Mouse (Mus musculus): ENCODE data around the gene Kcnd3. TPM values are rescaled to one million over a fixed set of nuclear protein-coding genes. Genes with fewer than 3 reads are reported as not detected.

Gene Kcnd3
- total RNA-seq, 2 experiments from 2014 or later: 0.20 TPM; not detected in 1

DNA sequence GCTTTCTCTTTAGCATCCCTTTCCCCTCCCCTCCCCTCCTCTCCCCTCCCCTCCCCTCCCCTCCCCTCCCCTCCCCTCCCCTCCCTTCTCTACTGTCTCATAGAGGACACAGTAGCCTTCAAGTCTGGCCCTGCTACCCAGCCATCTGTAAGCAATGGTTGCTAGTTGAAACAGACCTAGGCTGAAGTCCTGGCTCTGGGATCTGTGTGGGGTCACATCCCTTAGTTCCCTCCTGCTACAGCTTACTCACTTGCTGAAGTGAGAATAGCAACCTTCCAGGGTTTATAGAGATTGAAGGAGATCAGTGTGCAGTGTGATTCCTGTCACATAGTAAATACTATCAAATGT, 262.7 kb downstream of the Kcnd3 start:
- intact Hi-C loops (cut with DNase I): no loop called here
- DNase-seq: no peak

DNA sequence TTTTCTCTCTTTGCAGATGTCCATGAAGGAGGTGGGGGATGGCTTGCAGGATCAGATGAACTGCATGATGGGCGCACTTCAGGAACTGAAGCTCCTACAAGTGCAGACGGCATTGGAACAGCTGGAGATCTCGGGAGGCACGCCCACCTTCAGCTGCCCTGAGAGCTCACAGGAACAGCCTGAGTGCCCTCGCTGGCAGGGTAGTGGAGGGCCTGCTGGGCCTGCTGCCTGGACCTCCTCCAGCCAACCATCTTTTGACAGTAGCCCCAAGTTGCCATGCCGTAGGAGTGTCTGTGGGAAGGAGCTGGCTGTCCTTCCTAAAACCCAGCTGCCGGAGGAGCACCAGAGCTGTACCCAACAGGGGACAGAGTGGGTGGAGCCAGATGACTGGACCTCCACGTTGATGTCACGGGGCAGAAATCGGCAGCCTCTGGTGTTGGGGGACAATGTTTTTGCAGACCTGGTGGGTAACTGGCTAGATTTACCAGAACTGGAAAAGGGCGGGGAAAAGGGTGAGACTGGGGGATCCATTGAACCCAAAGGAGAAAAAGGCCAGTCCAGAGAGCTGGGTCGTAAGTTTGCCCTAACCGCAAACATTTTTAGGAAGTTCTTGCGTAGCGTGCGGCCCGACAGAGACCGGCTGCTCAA, 264.3 kb downstream of the Kcnd3 start:
- intact Hi-C loops (cut with DNase I): no loop called here
- DNase-seq: peak; percentile 24 to 27

DNA sequence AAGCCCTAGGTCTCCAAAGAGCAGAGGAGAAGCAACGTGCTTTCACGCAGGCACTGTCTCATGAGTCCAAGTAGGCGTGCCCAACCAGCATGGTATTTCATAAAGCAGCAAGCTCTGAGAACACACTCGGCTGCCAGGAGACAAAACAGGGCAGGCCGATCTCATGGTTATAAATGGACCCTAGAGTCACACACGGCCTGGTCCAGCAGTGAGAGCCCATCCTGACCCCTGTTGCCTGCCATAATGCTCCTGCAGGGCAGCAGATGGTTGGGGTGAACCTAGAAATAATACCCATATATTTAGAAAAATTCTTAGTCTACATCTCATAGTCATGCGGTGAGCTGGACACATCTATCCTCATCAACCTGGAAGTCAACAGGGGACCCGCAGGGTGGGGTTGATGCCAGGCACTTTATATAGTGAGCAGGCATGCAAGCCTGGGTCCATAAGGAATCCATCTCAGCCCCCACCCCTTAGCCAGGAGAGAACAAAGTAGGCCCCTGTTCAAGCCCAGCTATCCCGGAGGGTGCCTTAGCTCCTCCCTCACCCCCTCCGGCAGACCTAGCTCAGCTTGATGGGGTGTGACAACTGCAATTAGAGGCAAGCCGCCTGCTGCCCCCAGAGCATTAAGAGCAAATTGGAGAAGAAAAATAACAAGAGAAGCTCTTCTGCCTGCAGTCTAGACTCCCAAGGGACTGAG, 265.9 kb downstream of the Kcnd3 start:
- peak; percentile 21 to 32 for DNase-seq
- intact Hi-C loops (cut with DNase I): no loop called here

DNA sequence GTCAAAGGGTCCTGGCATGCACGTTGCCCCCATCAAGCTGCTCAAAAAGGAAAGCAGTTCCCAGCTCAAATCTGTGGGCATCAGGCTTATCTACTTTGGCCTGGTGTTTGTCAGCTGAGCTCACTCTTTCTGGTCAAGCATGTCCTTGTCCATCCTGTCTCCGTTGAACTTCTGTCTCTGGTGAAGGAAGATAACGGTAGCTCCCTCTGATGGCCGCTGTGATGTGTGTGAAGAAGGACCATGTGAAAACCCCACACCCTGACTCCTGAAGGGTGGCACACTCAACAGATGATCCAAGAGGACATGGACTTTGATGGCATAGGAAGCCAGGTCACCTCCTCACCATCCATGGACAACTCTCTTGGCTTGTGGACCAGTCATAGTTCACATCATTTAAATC, 266.6 kb downstream of the Kcnd3 start:
- intact Hi-C loops (cut with DNase I): no loop called here
- no peak for DNase-seq

DNA sequence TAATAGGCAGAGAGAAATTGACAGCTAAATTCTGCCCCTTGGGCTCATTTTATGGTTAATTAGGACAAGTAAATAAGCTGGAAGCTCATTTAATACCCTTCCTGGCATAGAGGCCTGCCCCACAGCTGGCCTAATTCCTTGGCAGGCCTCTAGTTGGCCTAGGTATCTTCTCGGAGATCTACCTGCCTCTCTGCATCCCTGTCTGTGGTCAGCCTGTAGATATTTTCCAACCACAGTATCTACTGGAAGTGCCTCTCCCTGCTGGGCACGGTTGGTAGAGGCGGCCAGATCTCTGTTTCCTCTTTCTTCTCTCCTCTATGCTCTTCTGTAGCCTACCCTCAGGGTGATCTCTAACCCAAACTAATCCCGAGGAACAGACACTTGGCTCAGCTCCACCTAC, 267.8 kb downstream of the Kcnd3 start:
- intact Hi-C loops (cut with DNase I): no loop called here
- DNase-seq: no peak

DNA sequence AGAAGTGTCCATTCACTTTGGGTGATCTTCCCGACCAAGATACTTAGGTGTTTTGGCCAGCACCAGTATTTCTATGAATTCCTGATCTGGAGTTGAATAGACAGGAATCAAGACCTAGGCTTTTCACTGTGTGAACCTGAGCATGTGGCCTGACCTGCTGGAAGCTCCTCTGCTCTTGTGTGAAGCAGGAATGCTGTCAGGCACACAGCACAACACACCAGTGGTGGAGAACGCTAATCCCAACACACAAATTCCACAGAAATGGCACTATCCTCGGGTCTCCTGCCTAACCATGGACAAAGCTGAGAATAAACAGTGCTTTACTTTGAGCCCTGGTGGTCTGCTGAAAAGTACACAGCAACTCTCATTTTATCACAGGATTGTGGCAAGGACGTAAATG, 268.4 kb downstream of the Kcnd3 start:
- intact Hi-C loops (cut with DNase I): no loop called here
- DNase-seq: no peak

DNA sequence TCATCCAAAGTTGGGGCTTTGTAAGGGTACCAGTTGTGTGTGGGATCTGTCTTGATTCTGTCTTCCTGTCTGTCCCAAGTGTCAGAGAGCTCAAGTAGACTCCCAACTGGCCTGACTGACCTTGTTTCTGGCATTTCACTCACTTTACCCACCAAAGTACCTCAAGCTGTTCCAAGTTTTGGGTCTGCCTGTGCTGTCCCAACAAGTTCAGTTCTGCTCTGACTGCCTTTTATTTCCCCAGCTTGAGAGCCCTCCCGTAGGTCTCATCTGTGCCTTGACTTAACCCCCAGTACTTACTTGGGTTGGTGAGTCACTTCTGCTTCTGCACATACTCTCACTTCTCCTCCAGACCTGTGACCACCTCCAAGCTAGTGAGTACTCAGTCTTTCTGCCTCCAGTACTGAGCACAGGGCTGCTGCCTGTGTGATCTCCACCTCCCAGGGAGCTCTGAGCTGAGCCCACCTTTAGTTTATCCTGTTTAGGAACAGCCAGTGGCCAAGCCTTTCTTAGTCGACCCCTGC, 269.6 kb downstream of the Kcnd3 start:
- intact Hi-C loops (cut with DNase I): no loop called here

DNA sequence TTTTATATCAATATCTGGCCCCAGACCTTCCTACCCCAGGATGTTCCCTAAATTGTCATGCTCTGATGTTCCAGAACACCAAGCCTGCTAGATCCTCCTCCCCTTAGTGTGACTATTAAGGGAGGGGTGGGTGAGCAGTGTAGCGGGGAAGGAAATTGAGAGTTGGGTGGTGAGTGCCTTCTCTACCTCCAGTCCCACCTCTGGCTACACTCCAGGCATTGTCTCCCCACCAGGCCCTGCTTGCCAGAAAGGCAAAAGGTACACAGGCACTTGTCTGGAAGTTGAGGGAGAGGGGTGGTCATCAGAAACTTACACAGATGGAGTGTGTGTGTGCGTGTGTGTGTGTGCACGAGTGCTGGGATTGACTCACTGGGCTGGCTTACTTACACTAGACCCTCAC, 270.4 kb downstream of the Kcnd3 start:
- intact Hi-C loops (cut with DNase I): no loop called here

More for the DNA sequence above, 269.6 kb downstream of the Kcnd3 start:
- no peak for DNase-seq

More for the DNA sequence above, 270.4 kb downstream of the Kcnd3 start:
- DNase-seq: no peak

Other genes starting within 250 kb of the Kcnd3 start
- gene Ddx20, start 235.2 kb downstream of the Kcnd3 start, total RNA-seq (2021): 1 to 10 TPM; 8.7 to 9.6 TPM